Mouse (Mus musculus) large intestine, adult 2 months (tissue): ENCODE measurements around the gene Tmem131. TPM values are rescaled to one million over a fixed set of nuclear protein-coding genes. Genes with fewer than 3 reads are reported as not detected.

Source experiments
- DNase-seq: peaks from one replicate; pipeline ENCODE4 v3.0.0-alpha.2; 2012; ENCODE audit warnings: low read depth, low spot score
- WGBS: fragments of 180-500 bp; shearing (Covaris S2); methylation state at CpG from one replicate; pipeline ENCODE4 v1.1.7; 2018; 5-methylcytosine and 5-hydroxymethylcytosine counted together
- polyA plus RNA-seq: library from polyadenylated mRNA; depleted of rRNA; stranded (reverse); fragments of >200 nt; gene quantifications from 2 replicates; pipeline ENCODE4 v1.2.3, GENCODE M21; 2012

Tmem131 gene
- polyA plus RNA-seq, 1 experiment = 19.1 TPM

DNA sequence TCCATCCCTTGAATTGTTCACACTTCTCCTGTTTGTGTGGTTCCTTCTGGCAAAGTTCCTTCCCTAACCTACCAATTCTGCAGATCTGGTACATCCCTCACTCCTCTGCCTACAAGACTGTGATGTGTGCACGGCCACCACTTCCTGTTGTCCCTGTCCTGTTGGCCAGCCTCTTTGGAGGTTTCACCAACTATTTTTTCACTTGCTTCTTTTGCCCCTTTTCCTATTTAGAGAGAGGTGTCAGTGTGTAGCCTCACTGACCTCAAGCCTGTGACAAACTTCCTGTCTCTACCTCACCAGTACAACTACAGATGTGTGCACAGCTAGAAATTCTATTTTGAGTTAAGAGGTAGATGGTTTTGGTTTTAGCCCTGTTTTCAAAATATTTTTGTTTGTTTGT is 136.4 kb downstream of the Tmem131 start:
- 76% methylated on average over 1 of the region's 1 CpGs for WGBS

DNA sequence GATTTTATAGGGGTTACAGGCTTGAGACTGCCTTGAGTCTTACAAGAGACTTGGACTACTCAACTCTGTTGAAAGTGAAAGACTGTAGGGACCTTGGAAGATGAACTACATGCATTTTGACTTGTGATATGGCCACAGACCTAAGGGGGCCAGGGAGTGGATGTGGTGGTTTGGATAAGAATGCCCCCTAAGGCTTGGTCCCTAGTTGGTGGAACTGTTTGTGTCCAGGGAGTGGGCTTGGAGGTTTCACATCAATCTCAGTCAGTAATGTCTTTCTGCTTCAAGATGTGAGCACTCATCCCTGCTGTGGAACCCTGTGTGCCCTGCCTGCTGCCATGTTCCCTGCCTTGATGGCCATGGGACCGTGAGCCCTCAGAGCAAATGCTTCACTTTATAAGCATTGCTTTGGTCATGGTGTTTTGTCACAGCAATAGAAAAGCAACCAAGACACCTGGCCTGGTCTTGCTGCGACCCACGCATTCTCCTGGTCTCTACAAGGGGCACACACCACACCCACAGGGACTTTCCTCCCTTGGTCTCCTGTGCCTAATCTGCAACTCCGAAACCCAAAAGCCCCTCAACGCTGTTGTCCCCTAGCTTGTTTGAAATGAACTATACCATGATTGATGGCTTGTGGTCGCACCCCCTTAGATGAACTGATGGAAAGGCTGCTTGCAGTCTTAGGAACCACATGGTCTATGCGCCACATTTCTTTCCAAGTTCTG is 137.1 kb downstream of the Tmem131 start:
- DNase-seq = no peak
- WGBS = 97% methylated on average over 7 of the region's 7 CpGs

More for the DNA sequence above, 136.4 kb downstream of the Tmem131 start:
- DNase-seq = no peak

DNA sequence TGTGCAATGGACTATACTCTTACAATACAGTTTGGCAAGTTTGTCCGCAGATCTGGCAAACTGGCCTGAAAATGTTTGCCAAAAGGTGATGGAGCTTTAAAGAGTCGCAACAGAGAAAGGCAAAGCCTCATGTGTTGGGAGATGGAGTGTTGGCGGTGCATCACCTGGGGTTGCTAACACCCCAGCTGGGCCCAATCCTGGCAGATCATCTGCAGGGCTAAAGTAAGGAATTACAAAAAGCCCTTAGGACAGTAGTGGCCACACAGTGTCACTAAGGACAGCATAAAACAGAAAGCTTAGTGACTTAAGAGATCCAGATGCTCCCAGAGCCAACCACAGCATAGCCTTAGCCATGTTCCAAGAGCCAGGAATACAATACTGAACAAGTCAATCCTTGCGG is 138.6 kb downstream of the Tmem131 start:
- WGBS = 88% methylated on average over 4 of the region's 4 CpGs

DNA sequence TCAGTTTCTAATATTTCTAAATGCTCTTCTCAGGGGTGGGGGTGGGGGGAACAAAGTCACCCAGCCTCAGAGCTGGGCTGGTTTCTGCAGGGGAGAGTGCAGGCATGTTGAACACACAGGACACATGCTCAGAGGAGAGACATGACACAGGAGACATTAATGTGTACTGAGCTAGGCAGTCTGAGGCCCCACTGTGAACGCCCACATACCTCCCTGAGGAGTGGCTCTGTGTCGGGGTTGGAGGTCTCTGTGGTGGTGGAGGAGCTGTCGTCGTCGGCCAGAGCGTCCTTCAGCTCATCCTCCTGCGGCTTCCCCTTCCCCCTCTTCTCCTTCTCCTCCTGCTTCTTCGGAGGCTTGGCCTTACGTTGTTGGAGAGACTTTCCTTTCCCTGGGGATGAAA is 139.2 kb downstream of the Tmem131 start:
- DNase-seq = no peak
- 56% methylated on average over 9 of the region's 9 CpGs for WGBS

More for the DNA sequence above, 138.6 kb downstream of the Tmem131 start:
- no peak for DNase-seq

DNA sequence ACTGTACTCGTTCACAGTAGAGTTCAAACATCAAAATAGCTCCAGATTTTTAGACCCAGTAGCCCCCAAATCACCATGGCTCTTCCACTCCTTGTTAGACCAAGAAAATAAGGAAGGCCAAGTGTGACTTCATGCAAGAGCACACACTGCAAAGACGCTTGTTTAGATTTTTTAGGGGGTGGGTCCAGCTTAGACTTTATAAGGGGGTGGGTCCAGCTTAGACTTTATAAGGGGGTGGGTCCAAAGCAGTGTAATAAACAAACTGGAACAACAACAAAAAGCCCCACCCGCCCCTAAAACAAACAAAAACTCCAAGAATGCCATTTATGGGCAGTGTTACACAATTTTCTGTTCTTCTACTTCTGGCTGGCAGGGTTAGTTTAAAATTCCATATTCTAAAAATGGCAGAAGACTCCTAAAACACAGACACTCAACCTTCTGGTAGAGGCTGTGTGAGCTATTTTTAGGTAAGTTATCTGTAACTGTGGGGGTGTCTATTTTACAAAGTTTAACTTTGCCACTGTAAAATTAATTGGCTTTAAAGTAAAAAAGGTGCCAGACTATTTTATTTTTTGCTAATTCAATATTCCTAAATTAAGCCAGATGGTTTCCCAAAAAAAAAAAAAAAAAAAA is 143.0 kb downstream of the Tmem131 start:
- DNase-seq = no peak
- WGBS = 34% methylated on average over 3 of the region's 3 CpGs

DNA sequence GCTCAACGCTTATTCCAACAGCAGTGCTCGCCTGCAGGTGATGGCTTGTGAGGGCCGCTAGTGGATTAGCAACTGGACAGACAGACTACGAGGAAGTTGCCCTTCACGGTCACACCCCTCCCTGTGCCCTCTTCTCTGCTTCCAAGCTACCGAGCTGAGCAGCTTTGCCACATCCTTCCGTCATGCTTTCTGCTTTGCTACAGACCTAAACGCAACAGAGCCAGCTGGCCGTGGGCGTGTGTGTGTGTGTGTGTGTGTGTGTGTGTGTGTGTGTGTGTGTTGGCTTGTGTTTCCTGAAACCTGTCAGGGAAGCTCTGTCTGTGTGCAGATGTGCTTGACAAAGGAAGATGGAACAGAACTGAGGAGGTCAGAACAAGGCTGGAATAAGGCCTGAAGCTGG is 146.0 kb downstream of the Tmem131 start:
- WGBS = 54% methylated on average over 10 of the region's 10 CpGs

DNA sequence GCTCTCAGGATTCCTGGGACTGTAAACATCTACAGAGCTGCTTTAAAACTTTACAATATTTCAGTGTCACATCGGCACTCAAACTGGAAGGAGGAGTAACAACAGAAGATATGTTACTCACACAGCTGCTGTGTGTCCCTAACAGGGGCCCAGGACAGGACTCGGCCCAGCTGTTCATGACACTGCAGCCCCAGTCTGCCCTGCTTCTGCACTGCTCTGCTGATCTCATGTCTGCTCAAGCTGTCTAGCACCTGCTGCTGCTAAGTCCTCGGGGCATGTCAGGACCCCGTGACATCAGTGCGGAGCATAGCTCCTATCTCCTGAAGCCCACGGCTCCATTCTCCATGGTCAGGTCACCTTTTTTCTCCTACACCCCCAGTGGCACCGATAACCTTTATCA is 146.8 kb downstream of the Tmem131 start:
- WGBS = 80% methylated on average over 7 of the region's 7 CpGs
- DNase-seq = no peak

More for the DNA sequence above, 146.0 kb downstream of the Tmem131 start:
- DNase-seq = no peak

DNA sequence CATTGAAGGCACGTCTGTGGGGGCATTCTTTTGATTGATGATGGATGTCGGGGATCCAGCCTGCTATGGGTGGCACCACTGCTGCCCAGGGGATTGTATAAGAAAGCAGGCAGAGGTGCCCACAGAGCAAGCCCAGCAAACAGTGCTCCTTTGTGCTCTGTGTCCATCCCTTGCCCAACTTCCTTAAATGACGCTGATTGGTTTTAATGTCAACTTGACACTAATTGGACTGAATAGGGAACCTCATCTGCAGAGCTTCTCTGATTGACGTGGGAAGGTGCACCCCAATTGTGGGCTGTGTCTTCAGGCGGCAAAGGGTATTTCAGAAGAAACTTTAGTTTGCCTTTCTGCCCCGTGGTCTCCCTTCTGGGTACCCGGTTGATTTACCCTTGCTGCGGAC is 154.1 kb downstream of the Tmem131 start:
- no peak for DNase-seq
- WGBS = 76% methylated on average over 8 of the region's 8 CpGs

DNA sequence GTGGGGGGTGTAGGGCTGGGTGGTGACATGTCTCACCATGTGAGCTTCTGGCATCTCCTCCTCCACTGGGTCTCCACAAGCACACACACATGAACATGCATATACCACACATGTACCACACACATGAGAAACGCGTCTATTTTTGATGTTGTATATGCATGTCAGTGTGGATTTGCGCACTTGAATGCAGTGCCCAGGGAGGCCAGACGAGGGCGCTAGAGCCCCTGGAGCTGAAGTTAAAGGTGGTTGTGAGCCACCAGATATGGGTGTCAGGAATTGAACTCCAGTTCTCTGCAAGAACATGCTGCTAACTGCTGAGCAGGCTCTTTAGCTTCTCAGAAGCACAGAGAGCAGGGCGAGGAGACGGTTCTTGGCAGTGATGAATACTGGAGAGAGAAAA is 157.1 kb downstream of the Tmem131 start:
- 96% methylated on average over 7 of the region's 7 CpGs for WGBS
- no peak for DNase-seq

DNA sequence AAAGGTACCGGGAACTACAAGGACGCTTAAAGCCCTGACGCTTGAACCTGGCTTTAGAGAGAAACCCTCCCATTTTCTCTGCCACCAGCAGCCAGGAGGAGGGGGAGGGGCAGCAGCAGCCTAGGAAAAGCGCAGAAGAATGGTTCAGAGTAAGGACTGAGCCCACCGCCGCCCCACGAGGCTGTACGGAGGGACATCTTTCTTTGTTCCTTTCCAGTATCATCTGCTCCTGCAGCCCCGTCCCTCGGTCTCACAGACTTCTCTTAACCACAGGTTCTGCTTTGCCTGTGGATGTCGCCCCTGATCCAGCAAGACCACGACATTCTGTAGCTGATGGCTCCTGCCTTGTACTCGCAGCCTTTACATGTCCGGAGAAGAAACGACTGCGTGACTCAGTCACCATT is 158.2 kb downstream of the Tmem131 start:
- no peak for DNase-seq
- WGBS = 3% methylated on average over 16 of the region's 16 CpGs

DNA sequence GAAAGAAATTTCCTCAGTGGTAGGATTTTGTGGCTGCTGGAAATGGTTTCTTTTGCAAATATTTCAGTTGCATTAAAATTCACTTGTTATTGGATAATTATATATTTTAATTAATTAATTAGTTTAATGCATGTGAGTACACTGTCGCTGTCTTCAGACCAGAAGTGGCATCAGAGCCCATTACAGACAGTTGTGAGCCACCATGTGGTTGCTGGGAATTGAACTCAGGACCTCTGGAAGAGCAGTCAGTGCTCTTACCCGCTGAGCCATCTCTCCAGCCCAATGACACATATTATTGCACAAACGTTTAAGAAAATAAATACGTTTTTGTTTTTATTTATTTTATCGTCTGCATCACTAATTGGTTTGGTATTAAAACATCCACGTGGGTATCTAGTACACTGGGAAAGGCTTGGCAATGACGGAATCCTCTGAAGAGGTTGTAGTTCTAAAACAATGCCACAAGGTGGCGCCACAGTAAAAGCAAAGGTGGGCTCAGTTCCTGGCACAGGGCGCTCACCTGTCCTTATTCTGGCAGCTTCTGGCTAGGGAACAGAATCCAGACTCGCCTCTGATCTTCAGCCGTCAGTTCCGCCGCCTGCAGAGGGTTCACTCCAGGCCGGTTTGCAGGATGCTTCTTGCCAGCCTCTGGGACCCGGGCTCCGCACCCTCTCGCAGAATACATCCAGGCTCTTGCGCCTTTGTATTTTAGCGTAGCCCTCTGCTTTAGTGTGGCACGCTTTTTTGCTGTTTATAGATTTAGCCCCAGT is 158.9 kb downstream of the Tmem131 start:
- peak; percentile 62 for DNase-seq
- 4% methylated on average over 20 of the region's 20 CpGs for WGBS

DNA sequence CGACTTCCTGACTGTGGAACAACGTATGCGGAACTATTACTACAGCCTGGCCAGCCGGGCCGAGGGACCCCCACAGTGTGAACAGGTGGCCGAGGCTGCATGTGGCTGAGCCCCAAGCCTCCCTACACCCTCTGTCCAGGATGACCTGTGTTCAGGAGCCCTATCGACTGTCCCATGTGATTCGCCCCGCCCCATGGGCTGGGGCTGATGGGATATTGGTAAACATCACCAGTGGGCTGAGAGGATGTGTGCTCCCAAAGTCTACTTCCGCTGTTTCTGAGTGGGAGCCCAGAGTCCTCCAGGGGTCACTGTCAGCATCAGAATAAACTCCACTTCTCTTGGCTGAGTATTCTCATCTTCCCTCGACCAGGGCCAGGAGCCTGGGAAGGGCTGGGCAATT is 161.0 kb downstream of the Tmem131 start:
- no peak for DNase-seq
- WGBS = 67% methylated on average over 11 of the region's 11 CpGs

DNA sequence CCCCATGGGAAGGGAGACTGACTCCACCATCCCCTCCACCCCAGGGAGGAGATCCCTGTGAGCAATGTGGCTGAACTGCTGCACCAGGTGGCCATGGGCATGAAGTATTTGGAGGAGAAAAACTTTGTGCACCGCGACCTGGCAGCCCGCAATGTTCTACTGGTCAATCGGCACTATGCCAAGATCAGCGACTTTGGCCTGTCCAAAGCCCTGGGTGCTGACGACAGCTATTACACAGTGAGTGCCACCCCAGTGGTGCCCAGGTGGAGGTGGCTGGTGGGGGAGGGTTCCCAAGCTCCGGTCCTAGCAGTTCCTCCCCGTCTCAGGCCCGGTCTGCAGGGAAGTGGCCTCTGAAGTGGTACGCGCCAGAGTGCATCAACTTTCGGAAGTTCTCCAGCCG is 162.7 kb downstream of the Tmem131 start:
- 84% methylated on average over 13 of the region's 13 CpGs for WGBS
- DNase-seq = no peak

DNA sequence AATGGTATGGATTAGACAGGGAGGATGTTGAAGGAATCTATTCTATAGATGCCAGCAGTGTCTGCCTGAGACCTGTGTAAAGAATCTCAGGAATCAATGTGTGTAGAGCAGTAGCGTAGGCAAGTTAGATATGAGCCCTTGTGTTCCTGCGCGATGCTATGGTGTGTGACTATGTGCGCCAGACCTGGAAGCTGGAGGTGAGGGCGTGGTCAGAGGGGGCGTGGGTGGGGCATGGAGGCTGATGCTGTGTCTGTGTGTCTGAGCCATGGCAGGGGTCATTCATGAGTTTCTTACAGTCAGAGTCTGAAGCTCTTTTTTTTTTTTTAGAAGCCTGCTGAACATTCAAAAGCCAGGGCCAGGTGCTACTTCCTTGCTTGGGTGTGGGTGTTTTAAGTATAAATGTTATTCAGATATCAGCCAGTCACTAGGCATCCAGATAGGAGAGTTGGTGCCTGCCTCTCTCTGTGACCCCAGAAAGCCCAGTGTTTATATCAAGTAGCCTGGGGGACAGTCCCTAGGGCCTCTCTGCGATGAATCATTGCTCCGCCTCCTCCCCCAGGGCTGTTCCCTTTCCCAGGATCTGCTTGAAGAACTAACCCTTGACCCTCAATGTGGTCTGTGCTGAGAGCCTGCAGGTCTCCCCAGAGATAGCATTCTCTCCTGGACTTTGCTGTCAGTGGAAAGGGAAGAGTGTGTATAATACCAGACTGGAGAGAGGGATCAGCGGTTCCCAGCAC is 171.1 kb downstream of the Tmem131 start:
- DNase-seq = no peak

DNA sequence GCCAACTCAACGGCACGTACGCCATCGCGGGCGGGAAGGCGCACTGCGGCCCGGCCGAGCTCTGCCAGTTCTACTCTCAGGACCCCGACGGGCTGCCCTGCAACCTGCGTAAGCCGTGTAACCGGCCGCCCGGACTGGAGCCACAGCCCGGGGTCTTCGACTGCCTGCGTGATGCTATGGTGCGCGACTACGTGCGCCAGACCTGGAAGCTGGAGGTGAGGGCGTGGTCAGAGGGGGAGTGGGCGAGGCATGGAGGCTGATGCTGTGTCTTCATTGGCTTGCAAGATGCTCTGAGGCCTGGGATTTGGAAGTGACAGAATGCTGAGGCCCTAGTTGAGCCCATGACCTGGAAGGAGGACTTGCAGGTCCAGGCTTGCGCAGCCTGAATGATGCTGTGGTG is 172.5 kb downstream of the Tmem131 start:
- no peak for DNase-seq
- WGBS = 35% methylated on average over 27 of the region's 27 CpGs

More for the DNA sequence above, 171.1 kb downstream of the Tmem131 start:
- WGBS = 69% methylated on average over 9 of the region's 9 CpGs

DNA sequence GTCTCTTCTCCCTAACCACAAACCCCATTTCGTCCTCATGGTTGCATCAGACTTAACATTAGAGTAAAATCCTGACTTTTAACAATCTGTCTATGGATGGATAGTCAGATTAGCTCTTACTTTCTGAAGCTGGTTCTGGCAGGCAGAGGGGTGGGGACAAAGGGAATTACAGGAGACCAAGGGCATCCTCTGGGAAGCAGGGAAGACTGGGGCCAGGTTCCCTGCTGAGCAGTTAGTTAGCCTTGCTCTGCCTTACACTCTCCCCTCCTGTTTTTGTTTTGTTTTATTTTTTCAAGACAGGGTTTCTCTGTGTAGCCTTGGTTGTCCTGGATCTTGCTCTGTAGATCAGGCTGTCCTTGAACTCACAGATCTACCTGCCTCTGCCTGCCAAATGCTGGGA is 173.5 kb downstream of the Tmem131 start:
- WGBS = 96% methylated on average over 1 of the region's 1 CpGs

DNA sequence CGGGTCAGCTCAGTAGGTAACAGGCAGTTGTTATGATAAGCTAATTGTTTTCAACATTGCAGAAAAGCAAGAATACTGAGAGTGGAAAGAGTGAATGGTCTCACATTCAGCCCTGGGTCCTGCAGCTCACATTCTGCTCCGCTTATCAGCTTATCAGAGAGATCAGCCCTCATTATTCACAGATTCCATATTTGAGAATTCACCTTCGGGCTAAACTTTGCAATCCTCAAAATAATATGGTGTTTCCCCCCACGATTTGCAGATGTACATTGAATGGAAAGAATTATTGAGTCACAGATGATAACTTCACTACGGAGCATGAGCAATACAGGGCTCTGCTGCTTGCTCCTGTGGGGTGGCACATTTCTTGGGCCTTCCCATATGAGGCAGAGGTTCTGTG is 174.7 kb downstream of the Tmem131 start:
- DNase-seq = no peak
- 80% methylated on average over 5 of the region's 5 CpGs for WGBS

More for the DNA sequence above, 173.5 kb downstream of the Tmem131 start:
- DNase-seq = no peak

DNA sequence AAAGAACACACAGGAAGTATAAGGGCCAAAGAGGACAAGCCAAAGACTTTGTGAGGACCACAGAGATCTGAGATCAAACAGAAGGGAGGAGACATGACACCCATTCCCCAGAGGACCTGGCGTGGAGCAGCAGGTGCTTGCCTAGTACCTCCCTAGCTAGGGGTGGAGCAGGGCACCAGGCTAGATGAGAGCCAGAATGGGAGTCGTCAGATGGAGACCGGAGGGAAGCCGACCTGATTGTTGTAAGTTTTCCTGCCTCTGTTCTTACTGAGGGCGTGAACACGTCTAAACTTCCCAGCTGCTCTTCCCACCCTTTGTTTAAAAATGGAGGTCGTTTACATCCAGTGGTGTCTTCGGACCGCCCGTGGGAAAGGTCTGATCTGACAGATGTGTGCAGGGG is 176.1 kb downstream of the Tmem131 start:
- 19% methylated on average over 10 of the region's 10 CpGs for WGBS

DNA sequence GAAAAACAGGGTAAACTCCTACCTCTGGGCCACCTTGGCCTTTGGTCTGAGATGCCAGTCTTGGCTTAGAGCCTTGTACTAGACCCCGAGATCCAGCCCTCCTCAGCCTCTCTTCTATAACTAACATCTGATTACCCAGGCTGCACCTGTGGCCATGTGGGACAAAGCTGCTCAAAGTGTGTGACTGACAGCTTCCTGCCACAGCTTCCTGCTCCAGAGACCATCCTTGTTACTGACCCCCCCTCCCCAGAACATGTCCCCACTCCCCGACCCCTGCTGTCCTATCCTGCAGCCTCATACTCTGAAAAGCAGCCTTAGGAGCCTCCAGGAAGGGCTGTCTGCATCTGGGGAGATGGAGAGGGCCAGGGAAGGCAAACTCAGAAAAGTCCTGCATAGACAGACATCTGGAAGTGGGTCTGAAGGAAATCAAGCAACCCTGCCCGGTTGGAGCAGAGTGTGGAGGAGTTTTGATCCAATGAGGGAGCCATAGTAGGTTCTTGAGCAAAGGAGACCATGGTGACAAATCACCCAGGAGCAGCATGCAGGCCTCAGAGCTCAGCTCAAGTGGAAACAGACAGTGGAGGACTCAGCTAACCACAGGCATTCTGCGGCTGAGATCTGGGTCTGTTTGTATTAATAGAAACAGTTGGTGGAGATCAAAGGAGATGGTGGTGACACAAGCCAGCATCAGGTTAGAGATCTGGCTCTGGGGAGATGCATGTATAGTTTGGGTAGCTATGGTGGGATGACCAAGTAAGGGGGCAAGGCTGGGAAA is 176.8 kb downstream of the Tmem131 start:
- 65% methylated on average over 4 of the region's 4 CpGs for WGBS

More for the DNA sequence above, 176.1 kb downstream of the Tmem131 start:
- DNase-seq = no peak

More for the DNA sequence above, 176.8 kb downstream of the Tmem131 start:
- DNase-seq = no peak
